Mouse (Mus musculus) hindbrain, postnatal 0 days (tissue): ENCODE measurements around the gene Zfp410. TPM values are rescaled to one million over a fixed set of nuclear protein-coding genes. Genes with fewer than 3 reads are reported as not detected.

Experiments used
- ATAC-seq: fragments of 200-750 bp; cut with Nextera tagmentation; 2 replicates; pipeline ENCODE4 v1.8.0; 2017; ENCODE audit warnings: mild to moderate bottlenecking, moderate TSS enrichment, moderate library complexity
- DNase-seq: peaks from one replicate; pipeline ENCODE4 v3.0.0-alpha.2; 2015; ENCODE audit warnings: low spot score
- H3K27ac ChIP-seq: fragments of 300-500 bp; sonication (generic); 2 replicates; pipeline ENCODE4 v1.5.1; 2014; ENCODE audit warnings: mild to moderate bottlenecking
- H3K27me3 ChIP-seq: fragments of 300-500 bp; sonication (generic); 2 replicates; pipeline ENCODE4 v1.6.1; 2014; ENCODE audit warnings: low read length, mixed read lengths; ENCODE audit not compliant: insufficient read depth
- H3K36me3 ChIP-seq: fragments of 300-500 bp; sonication (generic); 2 replicates; pipeline ENCODE4 v1.6.1; 2014; ENCODE audit warnings: low read length, mixed read lengths; ENCODE audit not compliant: insufficient read depth
- H3K4me1 ChIP-seq: fragments of 300-500 bp; sonication (generic); 2 replicates; pipeline ENCODE4 v1.6.1; 2014; ENCODE audit warnings: antibody characterized with exemption, low read length, mixed read lengths; ENCODE audit not compliant: insufficient read depth
- H3K4me2 ChIP-seq: fragments of 300-500 bp; sonication (generic); 2 replicates; pipeline ENCODE4 v1.6.1; 2014; ENCODE audit warnings: low read depth, mild to moderate bottlenecking, low read length, moderate library complexity, mixed read lengths
- H3K4me3 ChIP-seq: fragments of 300-500 bp; sonication (generic); 2 replicates; pipeline ENCODE4 v1.5.1; 2014; ENCODE audit warnings: low read length
- H3K9ac ChIP-seq: fragments of 300-500 bp; sonication (generic); replicated peaks from 2 replicates; pipeline ENCODE4 v1.6.1; 2014; ENCODE audit warnings: mild to moderate bottlenecking, low read length, moderate library complexity, mixed read lengths
- H3K9me3 ChIP-seq: fragments of 300-500 bp; sonication (generic); 2 replicates; pipeline ENCODE4 v1.6.1; 2016; ENCODE audit warnings: low read length, mixed read lengths
- CTCF ChIP-seq: IDR thresholded peaks from 2 replicates; pipeline ENCODE4 v1.5.1; 2016; ENCODE audit warnings: antibody characterized with exemption, control low read depth, low read depth
- WGBS: fragments of 180-500 bp; shearing (Covaris S2); extraction: QIAGEN DNeasy Blood & Tissue Kit; methylation state at CpG from one replicate; pipeline ENCODE4 v1.1.7; 2014; 5-methylcytosine and 5-hydroxymethylcytosine counted together
- polyA plus RNA-seq: library from polyadenylated mRNA; unstranded; fragments of >200 nt; fragmentation: Nextera tagmentation; extraction: Ambion mirVana; gene quantifications from 2 replicates; pipeline ENCODE4 v1.2.1, GENCODE M21; 2015
- total RNA-seq: library from RNA; depleted of rRNA; stranded (reverse); fragments of >200 nt; gene quantifications from 2 replicates; pipeline ENCODE4 v1.2.3, GENCODE M21; 2014; rRNA removed

Zfp410 gene
- total and polyA plus RNA-seq, 2 experiments from 2014 or later: 53.8 to 55.9 TPM

GRCm38 (mm10) chr12:84392681-84393080, 76.0 kb downstream of the Zfp410 start:
- H3K9me3 ChIP-seq: no peaks in the 10 kb centered on the region
- ATAC-seq: no peak
- H3K4me1 ChIP-seq: no peaks in the 10 kb centered on the region
- no peak for TF ChIP-seq CTCF
- no peak overlapping the region for H3K4me2 ChIP-seq
- 95% methylated on average over 4 of the region's 4 CpGs for WGBS
- no peak overlapping the region for H3K27ac ChIP-seq
- no peaks in the 10 kb centered on the region for H3K27me3 ChIP-seq
- DNase-seq: no peak
- no peak overlapping the region for H3K4me3 ChIP-seq
- H3K9ac ChIP-seq: no peak overlapping the region
- H3K36me3 ChIP-seq: 0 out of 2 replicates have a peak, but pooled peaks cover 4% of the 10 kb centered on the region

Other genes starting within 250 kb of the Zfp410 start
- 1.2 and 1.3 TPM in 2 replicates for gene Acot5, start 247.5 kb upstream of the Zfp410 start, total RNA-seq
- gene Acot5, start 247.5 kb upstream of the Zfp410 start, polyA plus RNA-seq: 1.2 and 1.5 TPM in 2 replicates
- gene Acot6, start 216.2 kb upstream of the Zfp410 start, total RNA-seq: 6.8 and 8.6 TPM in 2 replicates
- gene Acot6, start 216.2 kb upstream of the Zfp410 start, polyA plus RNA-seq: 1.6 and 1.8 TPM in 2 replicates
- 9.7 and 10.9 TPM in 2 replicates for gene Dnal1, start 202.5 kb upstream of the Zfp410 start, total RNA-seq
- 6.8 and 9.7 TPM in 2 replicates for gene Dnal1, start 202.5 kb upstream of the Zfp410 start, polyA plus RNA-seq
- 2.5 and 3.8 TPM in 2 replicates for gene Pnma1, start 168.4 kb upstream of the Zfp410 start, total RNA-seq
- gene Pnma1, start 168.4 kb upstream of the Zfp410 start, polyA plus RNA-seq: 4.2 and 4.5 TPM in 2 replicates
- gene Elmsan1, start 98.0 kb upstream of the Zfp410 start, total RNA-seq: 9.3 and 11.5 TPM in 2 replicates
- gene Elmsan1, start 98.0 kb upstream of the Zfp410 start, polyA plus RNA-seq: 2.7 and 3.0 TPM in 2 replicates
- 10.2 and 13.4 TPM in 2 replicates for gene Ptgr2, start 31.6 kb upstream of the Zfp410 start, total RNA-seq
- gene Ptgr2, start 31.6 kb upstream of the Zfp410 start, polyA plus RNA-seq: 20.3 and 22.7 TPM in 2 replicates
- 67.9 and 80.2 TPM in 2 replicates for gene Coq6, start 44.8 kb downstream of the Zfp410 start, total RNA-seq
- 39.7 and 40.8 TPM in 2 replicates for gene Coq6, start 44.8 kb downstream of the Zfp410 start, polyA plus RNA-seq
- 7.1 and 9.7 TPM in 2 replicates for gene Fam161b, start 45.0 kb downstream of the Zfp410 start, total RNA-seq
- 9.8 and 10.2 TPM in 2 replicates for gene Fam161b, start 45.0 kb downstream of the Zfp410 start, polyA plus RNA-seq
- 15.6 and 20.8 TPM in 2 replicates for gene Entpd5, start 92.2 kb downstream of the Zfp410 start, total RNA-seq
- gene Entpd5, start 92.2 kb downstream of the Zfp410 start, polyA plus RNA-seq: 13.2 and 13.4 TPM in 2 replicates
- 2.2 and 2.4 TPM in 2 replicates for gene Bbof1, start 92.2 kb downstream of the Zfp410 start, total RNA-seq
- gene Bbof1, start 92.2 kb downstream of the Zfp410 start, polyA plus RNA-seq: 2.1 and 2.3 TPM in 2 replicates
- 3.2 and 7.4 TPM in 2 replicates for gene Rnf113a2, start 100.3 kb downstream of the Zfp410 start, total RNA-seq
- gene Rnf113a2, start 100.3 kb downstream of the Zfp410 start, polyA plus RNA-seq: 20.1 and 21.3 TPM in 2 replicates
- gene Aldh6a1, start 134.2 kb downstream of the Zfp410 start, total RNA-seq: 37.5 and 47.2 TPM in 2 replicates
- gene Aldh6a1, start 134.2 kb downstream of the Zfp410 start, polyA plus RNA-seq: 46.5 and 52.1 TPM in 2 replicates
- 23.1 and 23.5 TPM in 2 replicates for gene Lin52, start 134.6 kb downstream of the Zfp410 start, total RNA-seq
- 20.4 and 25.2 TPM in 2 replicates for gene Lin52, start 134.6 kb downstream of the Zfp410 start, polyA plus RNA-seq